Mouse (Mus musculus): ENCODE data around the gene Mnd1.

- TF ChIP-seq CTCF (IDR thresholded peaks at IDR 0.05; ENCODE audit: control insufficient read depth, insufficient read depth, insufficient replicate concordance, low read depth, low read length) (no peak), POLR2A (IDR thresholded peaks at IDR 0.05; ENCODE audit: control insufficient read depth, low read depth, low read length) (no peak)
These were observed 26.1 kb upstream of the Mnd1 start for GRCm38 (mm10) chr3:84181717-84182116.

Data from testis, adult 2 months (tissue).